Mouse (Mus musculus) monocyte, adult 2 months (primary cell): ENCODE measurements around the gene Prkcg.

ENCODE experiments used
- DNase-seq, 2 experiments: peaks; one replicate each; pipeline ENCODE4 v3.0.0; 2022; ENCODE audit warnings: low spot score in 2 of 2, low read depth in 1 of 2

Prkcg gene

DNA sequence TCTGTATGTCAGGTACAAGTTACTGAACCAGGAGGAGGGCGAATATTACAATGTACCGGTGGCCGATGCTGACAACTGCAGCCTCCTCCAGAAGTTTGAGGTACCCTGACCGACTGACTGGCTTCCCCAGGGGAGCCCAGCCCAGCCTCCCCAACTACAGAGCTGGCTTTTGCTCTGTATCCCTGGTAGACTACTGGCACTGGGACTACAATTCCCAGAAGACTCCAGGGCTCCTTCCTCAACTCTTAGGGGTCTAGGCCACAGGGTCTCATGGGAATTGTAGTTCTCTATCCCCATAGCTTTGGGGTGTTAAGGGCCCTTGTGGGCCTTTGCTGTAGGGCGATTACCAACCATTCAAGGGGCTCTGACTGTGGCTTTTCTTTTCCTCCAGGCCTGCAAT lies 25.1 kb downstream of the Prkcg start:
- DNase-seq, result no peak

- DNase-seq, result no peak
These were observed 28.7 kb downstream of the Prkcg start for GRCm38 (mm10) chr7:3317704-3318103.

GRCm38 (mm10) chr7:3320856-3321255 lies 31.9 kb downstream of the Prkcg start:
- no peak for DNase-seq

DNA sequence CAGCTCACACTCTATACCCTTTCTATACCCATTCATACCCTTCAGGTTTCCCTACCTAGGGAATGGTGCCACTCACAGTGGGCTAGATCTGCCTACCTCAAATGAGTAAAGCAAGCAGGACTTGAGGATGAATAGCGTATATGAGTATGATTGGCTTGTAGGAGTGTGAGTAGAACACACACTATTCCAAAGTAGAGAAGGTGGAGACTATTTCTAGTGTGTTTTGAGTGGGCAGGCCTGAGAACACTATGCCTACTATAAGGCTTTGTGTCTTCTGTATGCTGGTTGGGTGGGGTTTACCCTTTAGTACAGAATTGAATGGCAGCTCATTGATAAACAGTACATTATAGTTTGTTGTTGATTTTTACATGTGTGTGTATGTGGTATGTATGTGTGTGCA lies 34.8 kb downstream of the Prkcg start:
- DNase-seq, result no peak

GRCm38 (mm10) chr7:3327961-3328360 lies 39.0 kb downstream of the Prkcg start:
- DNase-seq, result no peak

GRCm38 (mm10) chr7:3329776-3330546 lies 41.0 kb downstream of the Prkcg start:
- peak; percentile 14 to 59 for DNase-seq

- DNase-seq, result no peak
These were observed 42.2 kb downstream of the Prkcg start for GRCm38 (mm10) chr7:3331171-3331570.

GRCm38 (mm10) chr7:3331581-3332223 lies 42.7 kb downstream of the Prkcg start:
- no peak for DNase-seq

DNA sequence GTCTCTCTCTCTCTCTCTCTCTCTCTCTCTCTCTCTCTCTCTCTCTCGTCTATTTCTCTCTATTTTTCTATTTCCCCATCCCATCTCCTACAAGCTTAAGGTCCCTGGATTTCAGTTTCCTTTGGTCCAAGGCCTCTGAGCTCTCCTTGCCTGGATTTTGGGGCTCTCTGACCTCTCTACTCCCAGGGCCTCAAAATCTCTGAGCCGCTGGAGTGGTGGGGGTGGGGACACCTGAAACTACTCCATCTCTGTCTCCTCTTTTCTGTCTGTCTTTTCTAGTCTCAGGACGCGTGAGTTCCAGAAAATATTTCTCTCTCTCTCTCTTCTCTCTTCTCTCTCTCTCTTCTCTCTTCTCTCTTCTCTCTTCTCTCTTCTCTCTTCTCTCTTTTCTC lies 43.2 kb downstream of the Prkcg start:
- DNase-seq, result no peak

DNA sequence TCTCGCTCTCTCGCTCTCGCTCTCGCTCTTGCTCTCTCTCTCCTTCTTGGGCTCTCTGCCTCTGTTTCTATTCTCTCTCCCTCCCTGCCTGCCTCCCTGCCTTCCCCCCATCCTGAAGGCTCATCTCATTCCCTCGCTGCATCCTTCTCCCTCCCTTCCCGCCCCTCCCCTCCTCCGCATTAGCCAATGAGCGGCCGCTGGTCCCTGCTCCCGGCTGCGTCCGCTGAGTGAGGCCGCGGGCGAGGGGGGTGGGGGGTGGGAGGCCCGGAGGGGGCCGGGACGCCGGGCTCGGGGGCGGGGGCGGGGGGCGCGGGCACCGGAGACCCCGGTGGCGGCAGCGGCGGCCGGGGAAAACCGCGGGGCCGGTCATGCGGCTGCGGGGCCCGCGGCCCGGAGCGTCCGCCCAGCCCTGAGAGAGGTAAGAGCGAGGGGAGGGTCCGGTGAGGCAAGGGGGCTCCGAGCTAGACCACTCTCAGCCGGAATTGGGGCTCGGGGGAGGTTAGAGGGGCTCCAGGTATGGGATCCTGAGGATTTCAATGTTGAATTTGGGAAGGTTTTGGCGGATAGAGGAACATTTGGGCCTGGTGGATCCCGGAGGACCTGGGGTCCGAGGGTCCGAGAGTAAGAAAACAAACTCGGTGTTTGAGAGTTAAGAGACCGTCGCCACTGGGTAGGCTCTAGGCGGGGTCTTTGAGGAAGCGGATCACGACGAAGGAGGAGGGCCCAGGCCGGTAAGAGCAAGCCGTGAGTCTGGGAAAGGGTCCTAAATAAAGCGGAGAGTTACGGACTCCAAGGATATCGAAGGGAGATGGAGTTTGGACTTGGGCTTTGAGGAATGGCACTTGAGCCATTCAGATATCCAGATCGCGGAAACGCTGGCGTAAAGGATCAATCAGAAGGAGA lies 43.9 kb downstream of the Prkcg start, which contains the start of gene Cacng7:
Gene Cacng7, plus strand, starts transcription at position 337 of the 903 bp plus-strand sequence.
- no peak for DNase-seq

GRCm38 (mm10) chr7:3333542-3333941 lies 44.6 kb downstream of the Prkcg start:
- DNase-seq, result no peak

DNA sequence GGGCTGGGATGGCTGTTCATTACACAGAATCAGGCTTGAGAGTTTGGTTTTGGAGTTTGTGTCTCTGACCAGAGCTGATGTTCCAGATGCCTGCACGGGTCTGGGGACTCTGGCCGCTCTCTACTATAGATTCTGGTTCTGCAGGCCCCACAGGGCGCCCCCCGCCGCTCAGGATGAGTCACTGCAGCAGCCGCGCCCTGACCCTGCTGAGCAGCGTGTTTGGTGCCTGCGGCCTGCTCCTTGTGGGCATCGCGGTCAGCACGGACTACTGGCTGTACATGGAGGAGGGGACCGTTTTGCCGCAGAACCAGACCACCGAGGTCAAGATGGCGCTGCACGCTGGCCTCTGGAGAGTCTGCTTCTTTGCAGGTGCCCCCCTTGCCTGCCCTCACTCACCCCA lies 47.4 kb downstream of the Prkcg start:
- DNase-seq, result no peak

GRCm38 (mm10) chr7:3338286-3338935 lies 49.4 kb downstream of the Prkcg start:
- DNase-seq, result no peak

DNA sequence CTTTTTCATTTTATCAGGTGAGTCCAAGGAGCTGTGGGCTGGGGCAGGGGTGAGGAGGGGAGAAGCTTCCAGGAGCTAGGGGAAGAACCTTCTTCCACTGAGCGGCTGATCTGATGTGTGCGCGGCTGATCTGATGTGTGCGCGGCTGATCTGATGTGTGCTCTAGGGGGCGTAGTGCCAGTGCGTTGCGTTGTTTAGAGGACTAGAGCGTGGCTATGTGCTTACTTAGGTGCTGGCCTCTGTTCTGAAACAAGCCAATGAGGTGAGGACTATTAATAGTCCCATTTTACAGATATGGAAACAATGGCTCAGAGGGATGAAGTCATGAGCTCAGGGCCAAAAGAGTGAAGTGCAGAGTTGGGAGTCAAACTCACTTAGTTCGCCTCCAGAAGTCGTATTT lies 50.0 kb downstream of the Prkcg start:
- DNase-seq, result no peak

DNA sequence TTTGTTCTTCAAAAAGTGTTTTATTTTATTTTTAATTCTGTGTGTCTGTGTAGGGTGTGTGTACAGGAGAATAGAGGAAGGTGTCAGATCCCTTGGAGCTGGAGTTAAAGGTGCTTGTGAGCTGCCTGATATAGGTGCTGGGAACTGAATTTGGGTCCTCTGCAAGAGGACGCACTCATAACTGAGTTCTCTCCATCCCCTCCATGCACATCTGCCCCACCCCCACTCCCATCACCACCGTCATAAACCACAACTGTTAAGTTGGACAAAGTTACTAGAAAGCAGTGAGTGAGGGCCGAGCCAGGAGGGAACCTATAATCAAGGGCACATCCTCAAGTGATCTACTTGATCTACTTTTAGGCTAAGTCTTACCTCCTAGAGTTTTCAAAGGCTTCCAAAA lies 54.9 kb downstream of the Prkcg start:
- no peak for DNase-seq

- DNase-seq, result no peak
These were observed 56.3 kb downstream of the Prkcg start for GRCm38 (mm10) chr7:3345301-3345700.

DNA sequence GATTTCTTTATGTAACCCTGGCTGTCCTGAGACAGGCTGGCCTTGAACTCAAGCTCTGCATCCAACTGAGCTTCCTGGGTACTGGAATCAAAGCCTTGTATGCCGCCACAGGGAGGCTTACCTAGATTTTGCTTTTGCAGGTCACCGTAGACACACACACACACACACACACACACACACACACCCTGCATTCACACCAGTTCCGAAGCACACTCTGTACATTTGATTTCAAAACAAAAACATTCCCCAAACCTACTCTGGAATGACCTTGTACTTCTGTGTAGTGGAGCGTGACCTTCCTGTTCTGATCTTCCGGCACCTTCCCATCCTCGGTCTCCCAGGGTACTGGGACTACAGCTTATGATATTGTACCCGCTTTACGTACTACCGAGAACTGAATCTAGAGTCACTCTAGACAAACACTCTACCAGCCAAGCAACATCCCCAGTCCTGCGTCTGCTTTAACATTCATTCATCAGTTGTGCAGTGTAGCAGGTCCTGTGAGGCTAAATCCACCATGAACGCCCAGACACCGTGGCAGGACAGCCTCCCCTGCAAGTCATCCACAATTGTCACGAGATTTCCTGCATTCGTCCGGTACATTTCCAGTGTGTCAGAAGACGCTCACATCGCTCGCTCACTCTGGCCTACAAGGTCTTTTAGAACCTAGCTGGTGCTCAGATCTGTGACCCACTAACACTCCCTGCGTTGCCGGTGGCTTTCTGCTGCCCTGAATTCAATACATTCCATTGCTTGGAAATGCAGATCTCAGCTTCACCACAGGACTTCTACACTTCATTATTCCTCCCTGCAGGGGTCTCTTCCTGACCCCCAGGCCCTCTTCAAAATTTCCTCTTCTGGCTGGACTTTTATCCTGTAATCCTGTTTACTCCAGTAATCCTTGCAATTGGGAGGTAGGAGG lies 58.6 kb downstream of the Prkcg start:
- no peak for DNase-seq

DNA sequence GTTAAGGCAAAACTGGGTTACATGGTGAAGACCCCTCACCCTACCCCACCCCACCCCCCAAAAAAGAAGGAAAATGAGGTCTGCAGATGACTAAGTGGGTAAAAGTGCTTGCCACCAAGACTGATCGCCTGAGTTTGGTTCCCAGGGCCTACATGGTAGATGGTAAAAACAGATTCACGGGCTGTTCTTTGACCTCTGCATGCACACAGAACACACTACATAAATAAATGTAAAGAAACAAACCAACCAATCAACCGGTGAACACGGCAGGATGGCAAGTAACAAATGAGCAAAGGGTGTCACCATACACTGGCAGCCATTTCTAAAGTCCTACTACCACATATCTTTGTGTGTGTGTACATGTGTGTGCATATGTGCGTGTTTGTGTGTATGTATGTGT lies 59.3 kb downstream of the Prkcg start:
- DNase-seq, result no peak

DNA sequence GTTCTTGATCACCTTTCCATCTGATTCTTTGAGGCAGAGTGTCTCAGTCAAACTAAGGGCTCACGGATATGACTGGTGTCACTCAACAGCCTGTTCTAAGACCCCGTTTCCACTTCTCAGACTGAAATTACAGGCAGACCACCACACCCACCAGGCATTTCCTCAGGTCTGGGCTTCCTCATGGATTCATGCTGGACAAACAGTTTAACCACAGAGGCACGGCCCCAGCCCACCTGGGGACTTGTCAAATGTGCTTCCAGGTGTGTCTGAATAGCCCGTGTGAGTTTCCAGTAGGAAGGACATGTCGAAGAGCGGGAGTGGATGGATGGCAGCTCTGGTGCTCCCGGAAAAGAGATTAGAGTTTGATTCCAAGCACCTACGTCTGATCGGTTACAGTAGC lies 60.8 kb downstream of the Prkcg start:
- DNase-seq, result no peak

GRCm38 (mm10) chr7:3351536-3351935 lies 62.6 kb downstream of the Prkcg start:
- DNase-seq, result no peak
